Mouse (Mus musculus) liver, adult 2 months (tissue): Measurements from ENCODE around the gene Gm40193. TPM values are rescaled to one million over a fixed set of nuclear protein-coding genes. Genes with fewer than 3 reads are reported as not detected.

ENCODE experiments used
- DNase-seq: peaks from one replicate; pipeline ENCODE4 v3.0.0-alpha.2; 2011; ENCODE audit warnings: low read depth, low spot score; ENCODE audit errors: extremely low read depth
- H3K27ac ChIP-seq: fragments of 200-500 bp; replicated peaks from 2 replicates; pipeline ENCODE4 v1.5.1; 2012; ENCODE audit warnings: low read depth, mild to moderate bottlenecking, control low read depth, inconsistent platforms, low read length; ENCODE audit not compliant: insufficient read depth
- H3K27me3 ChIP-seq: fragments of 200-500 bp; 2 replicates; pipeline ENCODE4 v1.6.1; 2012; ENCODE audit warnings: mild to moderate bottlenecking, moderate library complexity, low read length, inconsistent platforms; ENCODE audit not compliant: control insufficient read depth, insufficient read depth
- H3K36me3 ChIP-seq: fragments of 200-500 bp; 2 replicates; pipeline ENCODE4 v1.6.1; 2012; ENCODE audit warnings: low read length, inconsistent platforms; ENCODE audit not compliant: control insufficient read depth, insufficient read depth
- H3K4me1 ChIP-seq: fragments of 200-500 bp; 2 replicates; pipeline ENCODE4 v1.6.1; 2011; ENCODE audit warnings: low read length; ENCODE audit not compliant: control insufficient read depth, insufficient read depth
- H3K4me3 ChIP-seq: fragments of 200-500 bp; 2 replicates; pipeline ENCODE4 v1.5.1; 2011; ENCODE audit warnings: low read depth, mild to moderate bottlenecking, control low read depth, low read length, moderate library complexity; ENCODE audit not compliant: insufficient read depth
- H3K79me2 ChIP-seq: fragments of 200-500 bp; 2 replicates; pipeline ENCODE4 v1.6.1; 2012; ENCODE audit warnings: inconsistent platforms, mild to moderate bottlenecking, low read length, moderate library complexity; ENCODE audit not compliant: control insufficient read depth, insufficient read depth
- H3K9ac ChIP-seq: fragments of 200-500 bp; 2 replicates; pipeline ENCODE4 v1.6.1; 2012; ENCODE audit warnings: low read depth, mild to moderate bottlenecking, control low read depth, inconsistent platforms, low read length
- CTCF ChIP-seq: fragments of 200-500 bp; IDR thresholded peaks from 2 replicates; pipeline ENCODE4 v1.5.1; 2011; ENCODE audit warnings: low read depth, low read length, control low read depth
- POLR2A ChIP-seq: fragments of 200-500 bp; IDR thresholded peaks from 2 replicates; pipeline ENCODE4 v1.6.1; 2011; ENCODE audit warnings: low read length, control low read depth; ENCODE audit not compliant: insufficient read depth; ENCODE audit errors: extremely low read depth
- WGBS: fragments of 180-500 bp; shearing (Covaris S2); methylation state at CpG from one replicate; pipeline ENCODE4 v1.1.7; 2018; 5-methylcytosine and 5-hydroxymethylcytosine counted together
- polyA plus RNA-seq: library from polyadenylated mRNA; depleted of rRNA; stranded (reverse); fragments of >200 nt; gene quantifications from 2 replicates; pipeline ENCODE4 v1.2.3, GENCODE M21; 2012
- total RNA-seq: library from RNA; depleted of rRNA; stranded (reverse); fragments of >200 nt; gene quantifications from 2 replicates; pipeline ENCODE4 v1.2.3, GENCODE M21; 2014

Gene Gm40193
- total and polyA plus RNA-seq, 2 experiments: not detected

DNA sequence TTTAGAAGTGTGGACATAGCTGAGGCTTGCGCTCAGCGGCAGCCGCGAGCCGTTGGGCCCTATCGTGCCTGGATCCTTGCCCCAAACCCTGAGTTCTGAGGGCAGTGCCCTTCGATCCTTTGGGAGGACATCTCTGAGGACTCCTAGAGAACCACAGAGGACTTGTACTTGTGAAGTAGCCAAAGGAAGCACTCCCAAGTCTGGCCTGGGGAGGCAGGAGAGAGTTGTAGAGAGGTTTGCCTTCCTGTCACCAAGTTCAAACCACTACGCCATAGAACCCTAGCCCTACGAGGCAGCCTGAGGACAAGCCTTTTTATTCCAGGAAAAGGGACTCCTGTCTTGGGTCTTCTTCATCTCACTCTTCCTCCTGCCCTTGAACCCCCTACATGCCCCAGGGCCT is 24.8 kb upstream of the Gm40193 start:
- no peaks in the 10 kb centered on the region for H3K36me3 ChIP-seq
- H3K4me3 ChIP-seq: no peak overlapping the region
- peaks cover 6% of the 10 kb centered on the region; the same call in 1 of the 2 replicates for H3K4me1 ChIP-seq
- 93% methylated on average over 9 of the region's 9 CpGs for WGBS
- no peak overlapping the region for H3K27ac ChIP-seq
- TF ChIP-seq CTCF (no peak), POLR2A (no peak)
- H3K9ac ChIP-seq: no peak overlapping the region
- no peaks in the 10 kb centered on the region for H3K27me3 ChIP-seq
- DNase-seq: no peak
- H3K79me2 ChIP-seq: no peaks in the 10 kb centered on the region

DNA sequence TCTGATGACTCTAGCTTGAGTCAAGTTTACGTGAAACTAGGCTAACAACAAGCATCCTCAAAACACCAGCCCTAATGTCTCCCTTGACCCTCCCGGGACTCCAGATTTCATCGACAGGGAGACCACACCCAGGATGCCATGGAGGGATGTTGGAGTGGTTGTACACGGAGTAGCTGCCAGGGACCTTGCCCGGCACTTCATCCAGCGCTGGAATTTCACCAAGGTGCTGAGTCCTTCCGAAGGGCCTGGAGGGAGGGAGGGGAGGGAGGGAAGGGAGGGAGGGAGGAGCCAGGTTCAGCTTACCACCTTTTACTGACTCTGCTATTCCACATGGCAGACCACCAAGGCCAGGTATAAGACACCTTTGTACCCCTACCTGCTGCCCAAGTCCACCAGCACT is 21.2 kb upstream of the Gm40193 start:
- no peak for TF ChIP-seq POLR2A
- TF ChIP-seq CTCF: no peak
- Histone ChIP-seq H3K27me3 (no peaks in the 10 kb centered on the region), H3K4me3 (no peak overlapping the region), H3K9ac (no peak overlapping the region), H3K79me2 (no peaks in the 10 kb centered on the region), H3K4me1 (no peaks in the 10 kb centered on the region), H3K36me3 (no peaks in the 10 kb centered on the region), H3K27ac (no peak overlapping the region)
- DNase-seq: no peak
- WGBS: 71% methylated on average over 7 of the region's 7 CpGs

DNA sequence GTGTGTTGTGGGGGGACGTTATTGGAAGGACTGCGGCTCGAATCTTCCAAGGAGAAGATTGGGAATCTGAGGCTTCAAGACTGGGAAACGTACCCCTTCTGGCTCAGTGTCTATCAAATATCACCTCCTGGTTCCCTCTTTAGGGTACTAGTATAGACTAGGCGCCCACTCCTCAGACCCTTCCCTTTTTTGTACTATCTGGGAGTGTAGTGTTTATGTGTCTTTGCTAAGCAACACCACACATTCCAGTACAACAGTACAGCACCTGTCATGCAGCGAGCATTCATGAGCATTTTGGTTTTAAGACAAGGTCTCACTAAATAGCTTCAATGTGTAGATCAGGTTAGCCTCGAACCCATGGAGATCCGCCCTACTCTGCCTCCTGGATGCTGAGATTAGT is 18.8 kb upstream of the Gm40193 start:
- no peak overlapping the region for H3K27ac ChIP-seq
- no peaks in the 10 kb centered on the region for H3K79me2 ChIP-seq
- H3K27me3 ChIP-seq: no peaks in the 10 kb centered on the region
- H3K9ac ChIP-seq: no peak overlapping the region
- no peaks in the 10 kb centered on the region for H3K4me1 ChIP-seq
- TF ChIP-seq POLR2A (no peak), CTCF (no peak)
- WGBS: 94% methylated on average over 8 of the region's 8 CpGs
- DNase-seq: no peak
- no peak overlapping the region for H3K4me3 ChIP-seq
- H3K36me3 ChIP-seq: no peaks in the 10 kb centered on the region

DNA sequence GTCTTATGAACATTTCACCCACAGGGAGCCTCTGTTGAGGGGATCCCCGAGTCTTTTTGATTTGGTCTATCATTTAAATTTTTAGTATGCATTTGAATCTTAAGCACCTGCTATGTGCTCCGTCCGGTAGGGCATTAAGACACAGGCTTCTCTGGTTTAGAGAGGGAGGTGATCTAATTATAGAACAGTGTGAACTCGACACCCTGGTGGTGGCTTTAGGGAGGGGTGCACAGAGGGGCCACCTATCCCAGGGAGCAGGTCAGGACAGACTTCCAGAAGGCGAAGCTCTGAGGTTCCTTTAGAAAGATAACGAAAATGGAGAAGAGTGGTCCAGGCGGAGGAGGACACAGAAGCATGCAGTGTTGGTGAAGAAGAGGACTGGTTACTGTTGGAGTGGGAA is 11.8 kb upstream of the Gm40193 start:
- TF ChIP-seq POLR2A (no peak), CTCF (no peak)
- Histone ChIP-seq H3K27me3 (no peaks in the 10 kb centered on the region), H3K27ac (no peak overlapping the region), H3K79me2 (no peaks in the 10 kb centered on the region), H3K4me3 (no peak overlapping the region), H3K9ac (no peak overlapping the region), H3K36me3 (no peaks in the 10 kb centered on the region), H3K4me1 (peaks cover 3% of the 10 kb centered on the region; the same call in 1 of the 2 replicates)
- WGBS: 92% methylated on average over 7 of the region's 7 CpGs
- no peak for DNase-seq

DNA sequence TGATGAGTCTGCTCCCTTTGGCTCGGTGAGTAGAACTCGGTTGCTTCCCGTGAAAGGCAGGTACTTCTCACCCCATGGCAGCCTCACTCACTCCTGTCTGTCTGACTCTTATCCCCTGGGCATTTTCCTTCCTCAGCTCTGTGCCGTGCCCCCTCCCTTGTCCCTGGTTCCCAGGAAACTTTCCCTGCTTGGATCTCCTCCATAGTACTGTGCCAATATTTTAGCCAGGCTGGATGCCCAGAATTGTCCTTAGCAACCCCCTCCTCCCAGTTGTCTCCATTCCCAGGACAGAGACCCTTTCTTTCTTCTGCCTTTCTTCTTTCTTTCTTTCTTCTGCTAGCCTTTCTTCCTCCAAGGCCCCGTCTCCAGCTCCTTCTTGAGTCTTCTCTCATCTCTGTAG is 8.7 kb upstream of the Gm40193 start:
- no peak overlapping the region for H3K9ac ChIP-seq
- H3K4me3 ChIP-seq: no peak overlapping the region
- H3K27ac ChIP-seq: no peak overlapping the region
- DNase-seq: no peak
- no peak for TF ChIP-seq POLR2A
- TF ChIP-seq CTCF: no peak
- 83% methylated on average over 5 of the region's 5 CpGs for WGBS
- H3K79me2 ChIP-seq: no peaks in the 10 kb centered on the region
- H3K36me3 ChIP-seq: no peaks in the 10 kb centered on the region
- no peaks in the 10 kb centered on the region for H3K27me3 ChIP-seq
- H3K4me1 ChIP-seq: peaks cover 4% of the 10 kb centered on the region; the same call in 1 of the 2 replicates

DNA sequence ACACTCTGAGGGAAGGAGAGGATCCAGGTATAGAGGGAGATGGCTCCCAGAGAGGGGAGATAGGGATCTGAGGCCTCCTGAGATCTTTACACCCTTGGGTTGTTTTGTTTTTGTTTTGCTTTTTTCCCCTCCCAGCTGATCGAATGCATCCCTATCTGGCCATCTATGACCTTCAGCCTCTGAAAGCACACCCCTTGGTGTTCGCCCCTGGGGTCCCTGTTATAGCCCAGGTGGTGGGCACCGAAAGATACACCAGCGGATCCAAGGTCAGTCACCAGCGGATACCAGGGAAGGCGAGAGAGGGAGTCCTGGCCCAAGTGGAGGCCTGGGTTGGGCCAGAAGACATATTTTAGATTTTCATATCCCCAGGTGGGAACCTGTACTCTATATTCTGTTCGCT is 8.2 kb upstream of the Gm40193 start:
- Histone ChIP-seq H3K9ac (peak overlapping the region; percentile 74), H3K4me1 (peaks cover 4% of the 10 kb centered on the region; the same call in 1 of the 2 replicates), H3K79me2 (no peaks in the 10 kb centered on the region), H3K27me3 (no peaks in the 10 kb centered on the region), H3K4me3 (no peak overlapping the region), H3K36me3 (no peaks in the 10 kb centered on the region), H3K27ac (no peak overlapping the region)
- 83% methylated on average over 7 of the region's 7 CpGs for WGBS
- TF ChIP-seq CTCF (no peak), POLR2A (no peak)
- DNase-seq: no peak
